Mouse (Mus musculus): ENCODE data around the gene Mesp1. TPM values are rescaled to one million over a fixed set of nuclear protein-coding genes. Genes with fewer than 3 reads are reported as not detected.

The Mesp1 gene
- polyA plus RNA-seq, 1 experiment from 2014 or later: 0.15 TPM

Other genes with a start within 250 kb of the Mesp1 start
- gene Rhcg, start 176.1 kb downstream of the Mesp1 start, polyA plus RNA-seq (2015; fragmentation: Nextera tagmentation; extraction: Ambion mirVana): 0.25 TPM in 1 of 2 replicates, not detected in the other
- 5.2 and 5.9 TPM in 2 replicates for gene Ticrr, start 133.6 kb downstream of the Mesp1 start, polyA plus RNA-seq (2015; fragmentation: Nextera tagmentation; extraction: Ambion mirVana)
- gene Kif7, start 78.1 kb downstream of the Mesp1 start, polyA plus RNA-seq (2015; fragmentation: Nextera tagmentation; extraction: Ambion mirVana): 1.7 and 2.4 TPM in 2 replicates
- gene Plin1, start 60.9 kb downstream of the Mesp1 start, polyA plus RNA-seq (2015; fragmentation: Nextera tagmentation; extraction: Ambion mirVana): not detected in 2 replicates
- gene Pex11a, start 50.7 kb downstream of the Mesp1 start, polyA plus RNA-seq (2015; fragmentation: Nextera tagmentation; extraction: Ambion mirVana): 5.8 and 9.6 TPM in 2 replicates
- gene Wdr93, start 50.6 kb downstream of the Mesp1 start, polyA plus RNA-seq (2015; fragmentation: Nextera tagmentation; extraction: Ambion mirVana): 1.4 and 1.5 TPM in 2 replicates
- 0.21 and 0.41 TPM in 2 replicates for gene Mesp2, start 16.9 kb upstream of the Mesp1 start, polyA plus RNA-seq (2015; fragmentation: Nextera tagmentation; extraction: Ambion mirVana)
- 7.3 and 7.9 TPM in 2 replicates for gene Anpep, start 67.3 kb upstream of the Mesp1 start, polyA plus RNA-seq (2015; fragmentation: Nextera tagmentation; extraction: Ambion mirVana)
- gene Ap3s2, start 126.9 kb upstream of the Mesp1 start, polyA plus RNA-seq (2015; fragmentation: Nextera tagmentation; extraction: Ambion mirVana): 28.3 and 31.1 TPM in 2 replicates
- gene Arpin, start 141.6 kb upstream of the Mesp1 start, polyA plus RNA-seq (2015; fragmentation: Nextera tagmentation; extraction: Ambion mirVana): 27.8 and 28.5 TPM in 2 replicates
- 11.6 and 12.1 TPM in 2 replicates for gene Zfp710, start 231.0 kb upstream of the Mesp1 start, polyA plus RNA-seq (2015; fragmentation: Nextera tagmentation; extraction: Ambion mirVana)

Data from heart, embryonic 13.5 days (tissue).